Mouse (Mus musculus) stomach, postnatal 0 days (tissue): ENCODE measurements around the gene Lhx6.

Source experiments
- CTCF ChIP-seq: IDR thresholded peaks from 2 replicates; pipeline ENCODE4 v1.5.1; 2016; ENCODE audit warnings: antibody characterized with exemption, low read depth, mild to moderate bottlenecking, moderate library complexity
- EP300 ChIP-seq: optimal IDR thresholded peaks from 2 replicates; pipeline ENCODE3; 2016; ENCODE audit warnings: antibody characterized with exemption

GRCm38 (mm10) chr2:36129051-36129450 lies 23.8 kb upstream of the Lhx6 start:
- TF ChIP-seq CTCF (no peak), EP300 (no peak)
